Mouse (Mus musculus) MEL (cell line): Measurements from ENCODE around the gene Dtnb. TPM values are rescaled to one million over a fixed set of nuclear protein-coding genes. Genes with fewer than 3 reads are reported as not detected.

Experiments used
- DNase-seq: peaks from one replicate; pipeline ENCODE4 v3.0.0; 2011; ENCODE audit warnings: low read depth, low spot score
- H3K27ac ChIP-seq: 2 replicates; pipeline ENCODE4 v1.5.1; 2012; ENCODE audit warnings: low read depth, mild to moderate bottlenecking, control low read depth, low read length, moderate library complexity; ENCODE audit not compliant: control insufficient read depth
- H3K27me3 ChIP-seq, 2 experiments: fragments of 150-350 bp in 1 of 2; sonication (generic) in 1 of 2; 2 replicates each; pipeline ENCODE4 v1.6.1; 2012; ENCODE audit warnings: low read length in 2 of 2, mild to moderate bottlenecking in 2 of 2, improper control_type of control experiment in 1 of 2, moderate library complexity in 1 of 2; ENCODE audit not compliant: insufficient read depth in 2 of 2, control insufficient read depth in 1 of 2
- H3K36me3 ChIP-seq, 2 experiments: 2 replicates each; pipeline ENCODE4 v1.6.1; 2012 to 2014; ENCODE audit warnings: low read length in 2 of 2, improper control_type of control experiment in 1 of 2, inconsistent platforms in 1 of 2, mild to moderate bottlenecking in 1 of 2; ENCODE audit not compliant: insufficient read depth in 2 of 2, control insufficient read depth in 1 of 2
- H3K4me1 ChIP-seq, 2 experiments: fragments of 150-350 bp in 1 of 2; sonication (generic) in 1 of 2; 2 replicates each; pipeline ENCODE4 v1.6.1; 2012; ENCODE audit warnings: low read length in 2 of 2, improper control_type of control experiment in 1 of 2, mild to moderate bottlenecking in 1 of 2; ENCODE audit not compliant: insufficient read depth in 2 of 2, control insufficient read depth in 1 of 2
- H3K4me3 ChIP-seq, 2 experiments: fragments of 150-350 bp in 1 of 2; sonication (generic) in 1 of 2; 2 replicates each; pipeline ENCODE4 v1.5.1; 2012; ENCODE audit warnings: low read depth in 2 of 2, low read length in 2 of 2, mild to moderate bottlenecking in 2 of 2, moderate library complexity in 2 of 2, control low read depth in 1 of 2, improper control_type of control experiment in 1 of 2; ENCODE audit not compliant: control insufficient read depth in 1 of 2, insufficient read depth in 1 of 2
- H3K79me2 ChIP-seq: 2 replicates; pipeline ENCODE4 v1.6.1; 2012; ENCODE audit warnings: mild to moderate bottlenecking, low read length, moderate library complexity; ENCODE audit not compliant: control insufficient read depth, poor library complexity, insufficient read depth
- H3K9ac ChIP-seq: 2 replicates; pipeline ENCODE4 v1.6.1; 2012; ENCODE audit warnings: low read depth, mild to moderate bottlenecking, control low read depth, low read length, moderate library complexity; ENCODE audit not compliant: control insufficient read depth, poor library complexity, severe bottlenecking
- H3K9me3 ChIP-seq: fragments of 150-350 bp; sonication (generic); replicated peaks from 2 replicates; pipeline ENCODE4 v1.6.1; 2012; ENCODE audit warnings: mild to moderate bottlenecking, low read length, improper control_type of control experiment, moderate library complexity; ENCODE audit not compliant: insufficient read depth
- CHD1 ChIP-seq: IDR thresholded peaks from 2 replicates; pipeline ENCODE4 v1.6.1; 2012; ENCODE audit warnings: low read depth, mild to moderate bottlenecking, inconsistent platforms, low read length, improper control_type of control experiment
- CHD2 ChIP-seq: IDR thresholded peaks from 2 replicates; pipeline ENCODE4 v1.6.1; 2011; ENCODE audit warnings: low read length, improper control_type of control experiment
- CTCF ChIP-seq, 3 experiments: IDR thresholded peaks in 2 of 3; conservative IDR thresholded peaks in 1 of 3; 2 replicates each; pipeline ENCODE4 v1.5.1; 2011 to 2012; ENCODE audit warnings: low read length in 3 of 3, low read depth in 2 of 3, mild to moderate bottlenecking in 2 of 3, improper control_type of control experiment in 1 of 3, inconsistent platforms in 1 of 3, mixed read lengths in 1 of 3, moderate library complexity in 1 of 3; ENCODE audit not compliant: control insufficient read depth in 1 of 3, insufficient read depth in 1 of 3, poor library complexity in 1 of 3, severe bottlenecking in 1 of 3
- HCFC1 ChIP-seq: IDR thresholded peaks from 2 replicates; pipeline ENCODE4 v1.6.1; 2012; ENCODE audit warnings: low read depth, mild to moderate bottlenecking, inconsistent platforms, low read length, improper control_type of control experiment, moderate library complexity
- MYB ChIP-seq: IDR thresholded peaks from 2 replicates; pipeline ENCODE4 v1.6.1; 2011; ENCODE audit warnings: mild to moderate bottlenecking, low read depth, low read length, improper control_type of control experiment
- MYC ChIP-seq: IDR thresholded peaks from 2 replicates; pipeline ENCODE4 v1.6.1; 2011; ENCODE audit warnings: low read depth, mild to moderate bottlenecking, low read length, improper control_type of control experiment, moderate library complexity
- NRF1 ChIP-seq: IDR thresholded peaks from 2 replicates; pipeline ENCODE4 v1.6.1; 2014; ENCODE audit warnings: low read depth, mild to moderate bottlenecking, inconsistent platforms, low read length, improper control_type of control experiment, moderate library complexity; ENCODE audit not compliant: poor library complexity, insufficient read depth, severe bottlenecking
- POLR2AphosphoS5 ChIP-seq: IDR thresholded peaks from 2 replicates; pipeline ENCODE4 v1.6.1; 2012; ENCODE audit warnings: low read depth, borderline replicate concordance, mild to moderate bottlenecking, inconsistent platforms, low read length, moderate library complexity, mixed read lengths
- RAD21 ChIP-seq: IDR thresholded peaks from 2 replicates; pipeline ENCODE4 v1.6.1; 2011; ENCODE audit warnings: mild to moderate bottlenecking, low read depth, low read length, improper control_type of control experiment
- SMC3 ChIP-seq: IDR thresholded peaks from 2 replicates; pipeline ENCODE4 v1.6.1; 2011; ENCODE audit warnings: low read depth, low read length, improper control_type of control experiment
- TBP ChIP-seq: IDR thresholded peaks from 2 replicates; pipeline ENCODE4 v1.8.0; 2011; ENCODE audit warnings: low read depth, low read length, improper control_type of control experiment
- USF1 ChIP-seq: IDR thresholded peaks from 2 replicates; pipeline ENCODE4 v1.6.1; 2014; ENCODE audit warnings: low read depth, mild to moderate bottlenecking, inconsistent platforms, low read length, improper control_type of control experiment, moderate library complexity
- ZC3H11A ChIP-seq: IDR thresholded peaks from 2 replicates; pipeline ENCODE4 v1.6.1; 2012; ENCODE audit warnings: low read depth, mild to moderate bottlenecking, inconsistent platforms, low read length, improper control_type of control experiment
- polyA plus RNA-seq, 2 experiments: library from polyadenylated mRNA; stranded (reverse) in 1 of 2; unstranded in 1 of 2; fragments of >175 nt in 1 of 2; fragments of >200 nt in 1 of 2; gene quantifications; 2 replicates each; pipeline versions ENCODE4 v1.2.1 to v1.2.4; 2012; ENCODE audit warnings: low replicate concordance in 2 of 2, low read depth in 1 of 2; ENCODE audit not compliant: insufficient read length in 2 of 2, insufficient read depth in 1 of 2, missing spikeins in 1 of 2
- total RNA-seq: library from RNA; depleted of rRNA; stranded (reverse); fragments of 300-350 nt; gene quantifications from 2 replicates; pipeline ENCODE4 v1.2.3, GENCODE M21; 2012

Dtnb gene
- total and polyA plus RNA-seq, 3 experiments = 18.6 to 24.9 TPM; not detected in 1

GRCm38 (mm10) chr12:3540871-3541270 is 31.3 kb upstream of the Dtnb start:
- no peak for TF ChIP-seq CTCF (IDR thresholded peaks at IDR 0.05 in 2 of 3, conservative IDR thresholded peaks at IDR 0.05 in 1 of 3; ENCODE audit: control insufficient read depth in 1 of 3, insufficient read depth in 1 of 3, low read depth in 2 of 3, low read length in 3 of 3, poor library complexity in 1 of 3, severe bottlenecking in 1 of 3)
- TF ChIP-seq ZC3H11A = no peak
- no peak for TF ChIP-seq NRF1
- TF ChIP-seq USF1 = no peak
- no peak for TF ChIP-seq RAD21
- TF ChIP-seq POLR2AphosphoS5 = no peak
- TF ChIP-seq, all 39 proteins: peak for 0
- H3K4me1 ChIP-seq = peaks cover 0 to 10% of the 10 kb centered on the region in 2 experiments; a peak in 2 of 4 replicates
- H3K27ac ChIP-seq = no peak overlapping the region
- H3K4me3 ChIP-seq = no peak overlapping the region
- peaks cover 0 to 8% of the 10 kb centered on the region in 2 experiments; a peak in 2 of 4 replicates for H3K36me3 ChIP-seq
- no peak overlapping the region for H3K9ac ChIP-seq
- DNase-seq = no peak
- no peaks in the 10 kb centered on the region for H3K9me3 ChIP-seq
- no peaks in the 10 kb centered on the region for H3K27me3 ChIP-seq
- H3K79me2 ChIP-seq = no peaks in the 10 kb centered on the region

- 0 out of 4 replicates have a peak, but pooled peaks cover 0 to 2% of the 10 kb centered on the region in 2 experiments for H3K4me1 ChIP-seq
- H3K27ac ChIP-seq = no peak overlapping the region
Observed at GRCm38 (mm10) chr12:3545451-3545850, 26.7 kb upstream of the Dtnb start.

GRCm38 (mm10) chr12:3546121-3546658 is 26.0 kb upstream of the Dtnb start:
- Histone ChIP-seq H3K27me3 (no peaks in the 10 kb centered on the region), H3K4me1 (0 out of 4 replicates have a peak, but pooled peaks cover 0 to 2% of the 10 kb centered on the region in 2 experiments), H3K4me3 (no peak overlapping the region), H3K27ac (no peak overlapping the region), H3K9me3 (no peaks in the 10 kb centered on the region), H3K36me3 (peaks cover 0 to 2% of the 10 kb centered on the region in 2 experiments; a peak in 1 of 4 replicates), H3K9ac (no peak overlapping the region), H3K79me2 (no peaks in the 10 kb centered on the region)
- DNase-seq = no peak
- TF ChIP-seq SMC3 (no peak), MYB (no peak), CTCF (IDR thresholded peaks at IDR 0.05 in 2 of 3, conservative IDR thresholded peaks at IDR 0.05 in 1 of 3; ENCODE audit: control insufficient read depth in 1 of 3, insufficient read depth in 1 of 3, low read depth in 2 of 3, low read length in 3 of 3, poor library complexity in 1 of 3, severe bottlenecking in 1 of 3) (no peak)

More at GRCm38 (mm10) chr12:3545451-3545850, 26.7 kb upstream of the Dtnb start:
- H3K9me3 ChIP-seq = no peaks in the 10 kb centered on the region
- no peak overlapping the region for H3K4me3 ChIP-seq
- H3K79me2 ChIP-seq = no peaks in the 10 kb centered on the region
- DNase-seq = no peak
- H3K27me3 ChIP-seq = no peaks in the 10 kb centered on the region
- TF ChIP-seq CHD2 = no peak
- no peak for TF ChIP-seq HCFC1
- no peak for TF ChIP-seq USF1
- no peak for TF ChIP-seq TBP
- TF ChIP-seq POLR2AphosphoS5 = no peak
- TF ChIP-seq MYC = no peak
- no peak for TF ChIP-seq CHD1
- H3K9ac ChIP-seq = no peak overlapping the region
- H3K36me3 ChIP-seq = peaks cover 0 to 2% of the 10 kb centered on the region in 2 experiments; a peak in 1 of 4 replicates
